Mouse (Mus musculus): ENCODE measurements around the gene Olfr1302.

Olfr1302 gene

GRCm38 (mm10) chr2:111777129-111777528 lies at the start of gene Olfr1302:
Gene Olfr1302 (plus strand): TSS chr2:111777429.
- DNase-seq: no peak

GRCm38 (mm10) chr2:111750706-111751105 lies 26.5 kb upstream of the Olfr1302 start, which contains the start of gene Olfr1301:
Gene Olfr1301 (plus strand): TSS chr2:111751006.
- no peak for DNase-seq

- no peak for DNase-seq
These were observed 35.7 kb downstream of the Olfr1302 start for GRCm38 (mm10) chr2:111812936-111813335.

GRCm38 (mm10) chr2:111820240-111820639 lies 43.0 kb downstream of the Olfr1302 start, which contains the start of gene Olfr1303:
Gene Olfr1303 (minus strand): TSS chr2:111820340.
- no peak for DNase-seq

Data from lung, postnatal 36 days (tissue).